Mouse (Mus musculus) C2C12 (cell line): ENCODE results near the gene Il4i1. TPM values are rescaled to one million over a fixed set of nuclear protein-coding genes. Genes with fewer than 3 reads are reported as not detected.

Experiments used
- H3K27me3 ChIP-seq: one replicate; pipeline ENCODE4 v1.6.1; 2011; ENCODE audit not compliant: control insufficient read depth, insufficient read depth, insufficient read length
- H3K36me3 ChIP-seq: one replicate; pipeline ENCODE4 v1.6.1; 2011; ENCODE audit not compliant: control insufficient read depth, insufficient read depth
- H3K4me3 ChIP-seq: one replicate; pipeline ENCODE4 v1.5.1; 2011; ENCODE audit warnings: mild to moderate bottlenecking, control low read depth; ENCODE audit not compliant: poor library complexity, insufficient read depth, severe bottlenecking
- H3K79me2 ChIP-seq: one replicate; pipeline ENCODE4 v1.6.1; 2011; ENCODE audit not compliant: control insufficient read depth, insufficient read depth
- H3K79me3 ChIP-seq: one replicate; pipeline ENCODE4 v1.6.1; 2011; ENCODE audit warnings: low read depth, control low read depth
- H3ac ChIP-seq: one replicate; pipeline ENCODE3; 2011; ENCODE audit warnings: low read depth; ENCODE audit not compliant: control insufficient read depth, insufficient read length
- CEBPB ChIP-seq: IDR thresholded peaks from one replicate; pipeline ENCODE4 v1.6.1; 2011; ENCODE audit warnings: low read depth, mild to moderate bottlenecking, control low read depth, moderate library complexity
- CTCF ChIP-seq: IDR thresholded peaks from one replicate; pipeline ENCODE4 v1.5.1; 2011; ENCODE audit not compliant: control insufficient read depth, insufficient read depth, insufficient read length
- FOSL1 ChIP-seq: IDR thresholded peaks from one replicate; pipeline ENCODE4 v1.8.0; 2011; ENCODE audit warnings: mild to moderate bottlenecking, low read length; ENCODE audit not compliant: poor library complexity, insufficient read depth, severe bottlenecking
- MAX ChIP-seq: IDR thresholded peaks from one replicate; pipeline ENCODE4 v1.6.1; 2011; ENCODE audit warnings: mild to moderate bottlenecking, control low read depth
- MYOD1 ChIP-seq: IDR thresholded peaks from one replicate; pipeline ENCODE4 v1.6.1; 2011; ENCODE audit warnings: low read depth; ENCODE audit not compliant: control insufficient read depth, insufficient read length
- MYOG ChIP-seq: IDR thresholded peaks from one replicate; pipeline ENCODE4 v1.6.1; 2011; ENCODE audit not compliant: control insufficient read depth, insufficient read length; ENCODE audit errors: extremely low read depth
- USF1 ChIP-seq: IDR thresholded peaks from one replicate; pipeline ENCODE4 v1.6.1; 2011; ENCODE audit warnings: low read depth, mild to moderate bottlenecking, control low read depth, moderate library complexity
- polyA plus RNA-seq: library from polyadenylated mRNA; unstranded; fragments of >200 nt; fragmentation: generic; extraction: Trizol; gene quantifications from one replicate; pipeline ENCODE4 v1.2.1, GENCODE M21; 2012; ENCODE audit warnings: missing spikeins

Gene Il4i1
- polyA plus RNA-seq, 1 experiment, result 0.63 TPM

DNA sequence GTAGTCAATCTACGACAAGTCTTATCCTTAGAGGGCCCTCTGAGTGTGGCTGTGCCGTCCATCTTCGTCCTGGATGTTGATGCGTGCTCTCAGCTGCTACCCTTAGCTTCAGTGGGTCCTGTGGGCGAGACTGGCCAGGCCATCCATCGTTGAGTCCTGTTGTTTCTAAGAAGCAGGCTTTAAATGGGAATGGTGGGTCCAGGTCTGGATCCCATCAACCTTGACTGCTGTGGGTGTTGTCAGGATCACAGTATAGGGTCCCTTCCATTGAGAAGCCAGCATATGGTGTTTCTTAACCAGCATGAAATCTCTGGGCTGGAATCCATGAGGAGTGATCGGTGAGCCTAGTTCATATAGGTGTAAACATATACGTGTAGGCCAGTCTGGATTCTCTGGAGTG, 36.1 kb upstream of the Il4i1 start:
- H3ac ChIP-seq, result no peak overlapping the region
- no peaks in the 10 kb centered on the region for H3K79me3 ChIP-seq
- peaks cover under 1% of the 10 kb centered on the region for H3K27me3 ChIP-seq
- H3K79me2 ChIP-seq, result no peaks in the 10 kb centered on the region
- TF ChIP-seq MAX, result no peak
- no peak for TF ChIP-seq FOSL1
- TF ChIP-seq MYOD1, result no peak
- TF ChIP-seq CEBPB, result no peak
- TF ChIP-seq MYOG, result no peak
- no peak for TF ChIP-seq USF1
- TF ChIP-seq CTCF, result no peak
- H3K36me3 ChIP-seq, result no peaks in the 10 kb centered on the region
- H3K4me3 ChIP-seq, result no peak overlapping the region

DNA sequence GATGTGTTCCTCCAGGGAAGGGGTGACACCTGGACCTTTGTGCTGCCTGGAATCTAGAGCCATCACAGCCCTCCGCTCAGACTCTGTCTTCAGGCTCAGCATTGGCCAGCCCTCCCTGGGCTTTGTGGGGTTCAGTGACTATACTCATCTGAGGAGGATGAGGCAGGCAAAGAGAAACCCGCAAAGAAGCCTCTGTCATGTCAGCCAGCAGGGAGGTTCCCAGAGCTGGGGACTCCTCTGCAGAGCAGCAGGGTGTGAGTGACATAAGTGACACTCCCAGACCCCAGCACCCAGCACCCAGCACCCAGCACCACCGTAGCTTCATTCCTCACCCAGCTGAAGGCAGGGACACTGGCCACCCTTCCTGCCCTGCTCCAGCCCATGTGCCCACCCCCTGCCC, 26.7 kb upstream of the Il4i1 start:
- no peak for TF ChIP-seq MAX
- TF ChIP-seq FOSL1, result no peak
- TF ChIP-seq CTCF, result no peak
- TF ChIP-seq CEBPB, result no peak
- no peak for TF ChIP-seq MYOG
- TF ChIP-seq MYOD1, result no peak
- TF ChIP-seq USF1, result no peak

DNA sequence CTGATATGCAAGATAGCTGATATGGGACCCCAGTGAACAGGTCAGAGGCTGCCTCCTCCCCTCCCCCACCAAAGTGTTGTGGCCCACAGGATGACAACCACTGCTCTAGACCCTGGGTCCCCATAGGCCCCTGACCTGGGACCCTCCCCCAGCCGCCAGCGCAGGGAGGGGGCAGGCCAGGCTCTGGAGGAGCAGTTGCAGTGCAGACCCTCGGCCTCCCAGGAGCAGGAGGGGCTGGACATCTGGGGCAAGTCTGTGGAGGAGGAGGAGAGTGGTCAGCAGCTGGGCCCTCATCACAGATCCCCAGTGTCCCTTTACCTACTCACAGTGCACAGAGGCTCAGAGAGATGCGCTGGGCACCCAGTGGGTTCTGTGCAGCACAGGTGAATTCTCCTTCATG, 26.1 kb upstream of the Il4i1 start:
- no peak for TF ChIP-seq CEBPB
- no peak for TF ChIP-seq FOSL1
- no peak for TF ChIP-seq CTCF
- H3K79me2 ChIP-seq, result no peaks in the 10 kb centered on the region

More for the DNA sequence above, 26.7 kb upstream of the Il4i1 start:
- Histone ChIP-seq H3K36me3 (no peaks in the 10 kb centered on the region), H3K27me3 (peaks cover 50% of the 10 kb centered on the region), H3ac (no peak overlapping the region), H3K79me2 (no peaks in the 10 kb centered on the region), H3K4me3 (no peak overlapping the region), H3K79me3 (no peaks in the 10 kb centered on the region)

DNA sequence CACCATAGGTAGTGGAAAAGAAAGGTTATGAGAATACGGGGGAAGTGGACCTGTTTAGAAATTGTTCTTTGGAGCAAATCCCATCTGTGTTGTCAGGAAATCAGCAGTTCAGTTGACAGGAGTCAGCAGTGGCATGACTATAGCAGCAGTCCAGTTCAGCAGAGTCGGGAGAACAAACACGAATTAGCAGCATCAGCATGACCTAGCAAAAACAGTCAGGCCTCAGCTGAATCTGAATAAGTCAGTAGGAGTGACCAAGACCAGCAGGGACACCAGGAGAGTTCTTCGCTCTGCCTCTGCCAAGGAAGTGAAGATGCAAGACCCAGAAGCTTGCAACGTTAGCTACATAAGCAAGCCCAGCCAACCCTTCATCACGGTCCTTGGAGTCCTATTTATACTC, 23.4 kb upstream of the Il4i1 start:
- Histone ChIP-seq H3K79me3 (no peaks in the 10 kb centered on the region), H3K4me3 (no peak overlapping the region), H3K27me3 (peaks cover 45% of the 10 kb centered on the region), H3ac (no peak overlapping the region), H3K79me2 (no peaks in the 10 kb centered on the region), H3K36me3 (no peaks in the 10 kb centered on the region)
- TF ChIP-seq MAX (no peak), CTCF (no peak)

More for the DNA sequence above, 26.1 kb upstream of the Il4i1 start:
- H3K36me3 ChIP-seq, result no peaks in the 10 kb centered on the region
- H3K27me3 ChIP-seq, result peaks cover 54% of the 10 kb centered on the region
- no peaks in the 10 kb centered on the region for H3K79me3 ChIP-seq
- H3ac ChIP-seq, result no peak overlapping the region
- H3K4me3 ChIP-seq, result no peak overlapping the region

DNA sequence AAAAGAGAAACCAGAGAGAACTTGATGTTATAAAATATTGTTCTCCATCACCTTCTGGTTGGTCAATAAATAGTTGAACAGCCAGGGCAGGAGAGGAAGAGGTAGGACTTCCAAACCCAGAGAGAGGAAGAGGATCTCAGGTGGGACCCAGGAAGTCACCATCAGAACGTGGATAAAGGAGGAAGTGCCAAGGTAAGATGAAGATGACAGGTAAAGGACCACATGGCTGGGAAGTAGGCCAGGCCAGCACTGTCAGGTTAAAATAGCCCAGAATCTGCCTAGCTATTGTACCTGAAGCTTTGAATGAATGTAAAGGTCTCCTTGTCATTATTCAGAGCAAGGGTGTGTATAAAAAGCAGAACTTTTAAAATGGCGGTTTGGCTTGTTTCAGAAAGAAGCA, 7.3 kb upstream of the Il4i1 start:
- Histone ChIP-seq H3K79me2 (peaks cover 5% of the 10 kb centered on the region), H3K27me3 (peaks cover 14% of the 10 kb centered on the region), H3K4me3 (no peak overlapping the region), H3ac (no peak overlapping the region), H3K36me3 (peaks cover 22% of the 10 kb centered on the region), H3K79me3 (no peaks in the 10 kb centered on the region)
- TF ChIP-seq CTCF (no peak), CEBPB (no peak), FOSL1 (no peak), MYOG (no peak), USF1 (no peak), MYOD1 (no peak), MAX (no peak)

DNA sequence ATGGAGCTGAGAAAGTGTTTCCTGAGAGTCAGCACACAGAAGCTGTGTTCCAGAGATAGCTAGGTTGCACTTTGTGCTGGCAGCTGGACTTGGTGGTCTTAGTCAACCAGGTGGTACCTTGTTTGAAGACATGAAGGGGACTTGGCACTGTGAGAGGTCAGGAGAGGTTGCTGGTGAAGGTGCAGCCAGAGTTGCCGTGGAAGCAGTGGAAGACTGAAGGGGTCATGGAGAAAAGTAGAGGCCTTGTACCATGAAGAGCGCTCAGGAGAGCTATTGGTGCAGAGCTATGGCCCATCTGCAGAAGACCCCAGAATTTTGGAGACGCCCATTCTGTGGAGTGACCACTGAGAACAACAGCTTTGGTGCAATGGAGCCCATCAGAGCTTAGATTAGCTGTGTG, 6.7 kb upstream of the Il4i1 start:
- peaks cover 2% of the 10 kb centered on the region for H3K79me3 ChIP-seq
- H3K36me3 ChIP-seq, result peaks cover 25% of the 10 kb centered on the region
- H3K79me2 ChIP-seq, result peaks cover 11% of the 10 kb centered on the region
- TF ChIP-seq MYOD1 (no peak), MYOG (no peak), FOSL1 (no peak), CTCF (no peak), USF1 (no peak), MAX (no peak), CEBPB (no peak)
- H3ac ChIP-seq, result no peak overlapping the region
- no peak overlapping the region for H3K4me3 ChIP-seq
- peaks cover 11% of the 10 kb centered on the region for H3K27me3 ChIP-seq
